10 mouse cellular contexts compared by ENCODE assay signal in genomic region chr2:93454817-93455591, GRCm38 (mm10). TPM values are rescaled to one million over a fixed set of nuclear protein-coding genes. Genes with fewer than 3 reads are reported as not detected.
DNase-seq lines count a peak whose midpoint lies in the region; ATAC-seq and TF ChIP-seq lines count a peak whose summit lies in the region.
"Had no signal": no experiment of that assay in that cellular context is flagged by ENCODE, and none has a peak within 500 bp of the region (broad histone marks: within the 10 kb centered on the region; RNA-seq: fewer than 3 reads in every experiment).

No protein-coding gene starts in this region.

- no peaks in the 10 kb centered on the region for H3K9me3 ChIP-seq in hindbrain, postnatal 0 days (ENCODE audit: low read length)
- H3K9me3 ChIP-seq in hindbrain, embryonic 12.5 days (replicated peaks): no peaks in the 10 kb centered on the region
- H3K9me3 ChIP-seq in midbrain, embryonic 10.5 days (replicated peaks): no peaks in the 10 kb centered on the region
- H3K9me3 ChIP-seq in forebrain, embryonic 12.5 days: no peaks in the 10 kb centered on the region
- H3K9me3 ChIP-seq: G1E had no signal

- peak; percentile 18; the same call in 1 of the 2 replicates for ATAC-seq in hindbrain, postnatal 0 days
- no peak for ATAC-seq in hindbrain, embryonic 12.5 days (ENCODE audit: low FRiP score)
- peak; percentile 62 for ATAC-seq in erythroblast, adult 5-6 weeks (replicated peaks; ENCODE audit: low FRiP score, poor library complexity, severe bottlenecking)
- ATAC-seq in forebrain, embryonic 12.5 days (ENCODE audit: low FRiP score): no peak

- DNase-seq in hindbrain, postnatal 0 days (ENCODE audit: low spot score): peak; percentile 23
- peak; percentile 86 for DNase-seq in kidney, postnatal 36 days
- DNase-seq in spleen, postnatal 36 days (ENCODE audit: low spot score in 2 of 2): peak; percentile 37 to 65
- DNase-seq in midbrain, embryonic 10.5 days (ENCODE audit: low spot score): no peak
- DNase-seq in left cerebral cortex, postnatal 36 days (ENCODE audit: low spot score in 2 of 2): no peak
- DNase-seq: cerebellum, adult 9-10 months had no signal

- H3K4me1 ChIP-seq in hindbrain, postnatal 0 days (ENCODE audit: insufficient read depth, low read length): no peaks in the 10 kb centered on the region
- H3K4me1 ChIP-seq in hindbrain, embryonic 12.5 days: peaks cover 27% of the 10 kb centered on the region
- peaks cover 33% of the 10 kb centered on the region for H3K4me1 ChIP-seq in midbrain, embryonic 10.5 days
- peaks cover 4% of the 10 kb centered on the region for H3K4me1 ChIP-seq in forebrain, embryonic 12.5 days

- H3K4me2 ChIP-seq in hindbrain, postnatal 0 days (ENCODE audit: low read depth, low read length): no peak overlapping the region
- H3K4me2 ChIP-seq in hindbrain, embryonic 12.5 days (replicated peaks): no peak overlapping the region
- H3K4me2 ChIP-seq in forebrain, embryonic 12.5 days: no peak overlapping the region

- no peaks in the 10 kb centered on the region for H3K36me3 ChIP-seq in hindbrain, postnatal 0 days (ENCODE audit: insufficient read depth, low read length)
- no peaks in the 10 kb centered on the region for H3K36me3 ChIP-seq in hindbrain, embryonic 12.5 days
- no peaks in the 10 kb centered on the region for H3K36me3 ChIP-seq in midbrain, embryonic 10.5 days
- no peaks in the 10 kb centered on the region for H3K36me3 ChIP-seq in forebrain, embryonic 12.5 days (replicated peaks)
- H3K36me3 ChIP-seq: G1E had no signal

- H3K27me3 ChIP-seq in hindbrain, postnatal 0 days (ENCODE audit: insufficient read depth, low read length): no peaks in the 10 kb centered on the region
- peaks cover 2% of the 10 kb centered on the region; the same call in 1 of the 2 replicates for H3K27me3 ChIP-seq in hindbrain, embryonic 12.5 days
- H3K27me3 ChIP-seq in midbrain, embryonic 10.5 days (ENCODE audit: low read depth, poor library complexity, severe bottlenecking): peaks cover 30% of the 10 kb centered on the region
- peaks cover 5% of the 10 kb centered on the region; the same call in 1 of the 2 replicates for H3K27me3 ChIP-seq in forebrain, embryonic 12.5 days

- H3K9ac ChIP-seq in hindbrain, postnatal 0 days (replicated peaks; ENCODE audit: low read length): no peak overlapping the region
- H3K9ac ChIP-seq in hindbrain, embryonic 12.5 days: no peak overlapping the region
- no peak overlapping the region for H3K9ac ChIP-seq in forebrain, embryonic 12.5 days

- no peak overlapping the region for H3K4me3 ChIP-seq in hindbrain, postnatal 0 days (ENCODE audit: low read length)
- no peak overlapping the region for H3K4me3 ChIP-seq in hindbrain, embryonic 12.5 days
- H3K4me3 ChIP-seq in midbrain, embryonic 10.5 days: no peak overlapping the region
- no peak overlapping the region for H3K4me3 ChIP-seq in forebrain, embryonic 12.5 days (replicated peaks)

- 84% methylated on average over 3 of the region's 3 CpGs for WGBS in hindbrain, postnatal 0 days
- WGBS in hindbrain, embryonic 12.5 days: 86% methylated on average over 3 of the region's 3 CpGs
- WGBS in midbrain, embryonic 10.5 days: 82% methylated on average over 3 of the region's 3 CpGs
- WGBS in forebrain, embryonic 12.5 days: 85% methylated on average over 3 of the region's 3 CpGs

- intact Hi-C loops in left cerebral cortex, postnatal 36 days (cut with DNase I): no loop called here

- no peak for TF ChIP-seq CTCF in hindbrain, postnatal 0 days (IDR thresholded peaks at IDR 0.05; ENCODE audit: low read depth)

- H3K27ac ChIP-seq in hindbrain, postnatal 0 days: no peak overlapping the region
- H3K27ac ChIP-seq in hindbrain, embryonic 12.5 days: no peak overlapping the region
- no peak overlapping the region for H3K27ac ChIP-seq in midbrain, embryonic 10.5 days (replicated peaks)
- no peak overlapping the region for H3K27ac ChIP-seq in forebrain, embryonic 12.5 days

RNA-seq across cellular contexts. Expression of gene Cd82, which starts 7.9 kb away (rescaled TPM):
- total RNA-seq in hindbrain, postnatal 0 days (2014; rRNA removed): 12.4 and 14.2 TPM in 2 replicates
- polyA plus RNA-seq in hindbrain, postnatal 0 days (2015; fragmentation: Nextera tagmentation; extraction: Ambion mirVana): 21.8 and 25.1 TPM in 2 replicates
- polyA plus RNA-seq in hindbrain, embryonic 12.5 days (2016; fragmentation: Nextera tagmentation; extraction: Ambion mirVana): 13.2 and 15.4 TPM in 2 replicates
- total RNA-seq in erythroblast, adult 5-6 weeks (2015; ENCODE audit: low replicate concordance): 99.9 and 150 TPM in 2 replicates
- total RNA-seq in erythroblast, adult 5-6 weeks (2017; ENCODE audit: low replicate concordance): 145 and 158 TPM in 2 replicates
- 5.1 and 5.9 TPM in 2 replicates for polyA plus RNA-seq in midbrain, embryonic 10.5 days (2016; fragmentation: Nextera tagmentation; extraction: Ambion mirVana)
- total RNA-seq in left cerebral cortex, postnatal 36 days (2021): 10 to 100 TPM; 16.7 to 19.4 TPM
- 9.1 and 10.6 TPM in 2 replicates for polyA plus RNA-seq in forebrain, embryonic 12.5 days (2016; fragmentation: Nextera tagmentation; extraction: Ambion mirVana)

Comparison
In these comparisons a context has a peak if more than half of its experiments do, and no peak if none do; other contexts are left out.
1. ATAC-seq: peak in hindbrain, postnatal 0 days (single experiment) and erythroblast, adult 5-6 weeks (single experiment); none in hindbrain, embryonic 12.5 days (single experiment) and forebrain, embryonic 12.5 days (single experiment).
2. DNase-seq: peak in hindbrain, postnatal 0 days (single experiment), kidney, postnatal 36 days (2 of 2) and spleen, postnatal 36 days (2 of 2); none in midbrain, embryonic 10.5 days (single experiment) and left cerebral cortex, postnatal 36 days (0 of 2).